Mouse (Mus musculus) liver, embryonic 14.5 days (tissue): ENCODE results near the gene Theg. TPM values are rescaled to one million over a fixed set of nuclear protein-coding genes. Genes with fewer than 3 reads are reported as not detected.

ENCODE experiments used
- ATAC-seq: fragments of 200-750 bp; cut with Nextera tagmentation; 2 replicates; pipeline ENCODE4 v1.8.0; 2017; ENCODE audit warnings: moderate number of reproducible peaks, mild to moderate bottlenecking, moderate library complexity; ENCODE audit not compliant: insufficient read depth
- DNase-seq, 3 experiments: peaks; one replicate each; pipeline ENCODE4 v3.0.0-alpha.2; 2012 to 2013; ENCODE audit warnings: low read depth in 3 of 3, low spot score in 3 of 3
- H3K27ac ChIP-seq: fragments of 300-500 bp; sonication (generic); 2 replicates; pipeline ENCODE4 v1.5.1; 2014; ENCODE audit warnings: moderate library complexity, mild to moderate bottlenecking, control low read depth, inconsistent platforms
- H3K27me3 ChIP-seq: fragments of 300-500 bp; sonication (generic); 2 replicates; pipeline ENCODE4 v1.6.1; 2014; ENCODE audit warnings: mild to moderate bottlenecking, low read length, moderate library complexity; ENCODE audit not compliant: control insufficient read depth, insufficient read depth
- H3K36me3 ChIP-seq: fragments of 300-500 bp; sonication (generic); replicated peaks from 2 replicates; pipeline ENCODE4 v1.6.1; 2014; ENCODE audit warnings: low read depth; ENCODE audit not compliant: control insufficient read depth, insufficient read depth
- H3K4me1 ChIP-seq, 2 experiments: fragments of 200-500 bp in 1 of 2; fragments of 300-500 bp in 1 of 2; sonication (generic) in 1 of 2; replicated peaks; 2 replicates each; pipeline ENCODE4 v1.6.1; 2012 to 2014; ENCODE audit warnings: antibody characterized with exemption in 1 of 2, inconsistent platforms in 1 of 2, low read length in 1 of 2; ENCODE audit not compliant: control insufficient read depth in 2 of 2, insufficient read depth in 2 of 2
- H3K4me2 ChIP-seq: fragments of 300-500 bp; sonication (generic); 2 replicates; pipeline ENCODE4 v1.6.1; 2014; ENCODE audit warnings: low read depth, mild to moderate bottlenecking, control low read depth, moderate library complexity
- H3K4me3 ChIP-seq, 2 experiments: fragments of 200-500 bp in 1 of 2; fragments of 300-500 bp in 1 of 2; sonication (generic) in 1 of 2; 2 replicates each; pipeline ENCODE4 v1.5.1; 2012 to 2014; ENCODE audit warnings: low read depth in 2 of 2, low read length in 2 of 2, mild to moderate bottlenecking in 2 of 2, control low read depth in 1 of 2, inconsistent platforms in 1 of 2, moderate library complexity in 1 of 2; ENCODE audit not compliant: insufficient read depth in 1 of 2
- H3K9ac ChIP-seq: fragments of 300-500 bp; sonication (generic); replicated peaks from 2 replicates; pipeline ENCODE4 v1.6.1; 2014; ENCODE audit warnings: mild to moderate bottlenecking, control low read depth, moderate library complexity
- H3K9me3 ChIP-seq: fragments of 300-500 bp; sonication (generic); 2 replicates; pipeline ENCODE4 v1.6.1; 2016; ENCODE audit warnings: low read length, mixed read lengths; ENCODE audit not compliant: control insufficient read depth
- CTCF ChIP-seq: IDR thresholded peaks from 2 replicates; pipeline ENCODE4 v1.5.1; 2016; ENCODE audit warnings: antibody characterized with exemption, low read depth, control low read depth
- EP300 ChIP-seq: IDR thresholded peaks from 2 replicates; pipeline ENCODE4 v1.6.1; 2016; ENCODE audit warnings: antibody characterized with exemption, low read depth
- WGBS: fragments of 180-500 bp; shearing (Covaris S2); extraction: QIAGEN DNeasy Blood & Tissue Kit; methylation state at CpG from one replicate; pipeline ENCODE4 v1.1.7; 2014; ENCODE audit not compliant: insufficient replicate concordance; 5-methylcytosine and 5-hydroxymethylcytosine counted together
- polyA plus RNA-seq, 2 experiments: library from polyadenylated mRNA; depleted of rRNA in 1 of 2; stranded (reverse) in 1 of 2; unstranded in 1 of 2; fragments of >200 nt; fragmentation: Nextera tagmentation in 1 of 2; extraction: Ambion mirVana in 1 of 2; gene quantifications; 2 replicates each; pipeline versions ENCODE4 v1.2.1 to v1.2.3; 2012 to 2014

The Theg gene
- polyA plus RNA-seq, 2 experiments = not detected

- DNase-seq (no peak), ATAC-seq (no peak)
- Histone ChIP-seq H3K4me1 (peaks cover 0 to 4% of the 10 kb centered on the region in 2 experiments; a peak in 3 of 4 replicates), H3K9ac (no peak overlapping the region), H3K36me3 (no peaks in the 10 kb centered on the region), H3K4me3 (no peak overlapping the region), H3K27ac (no peak overlapping the region), H3K27me3 (no peaks in the 10 kb centered on the region), H3K4me2 (no peak overlapping the region), H3K9me3 (no peaks in the 10 kb centered on the region)
- WGBS = 72% methylated on average over 3 of the region's 3 CpGs
- no peak for TF ChIP-seq EP300
- no peak for TF ChIP-seq CTCF
These were observed 55.5 kb downstream of the Theg start for GRCm38 (mm10) chr10:79531593-79531992.

- TF ChIP-seq EP300 = no peak
- no peak for TF ChIP-seq CTCF
These were observed 56.4 kb downstream of the Theg start for GRCm38 (mm10) chr10:79530721-79531120.

GRCm38 (mm10) chr10:79530241-79530640 is 56.9 kb downstream of the Theg start:
- Histone ChIP-seq H3K4me2 (no peak overlapping the region), H3K4me3 (no peak overlapping the region), H3K9me3 (no peaks in the 10 kb centered on the region), H3K27ac (no peak overlapping the region), H3K9ac (no peak overlapping the region), H3K4me1 (peaks cover 0 to 4% of the 10 kb centered on the region in 2 experiments; a peak in 3 of 4 replicates), H3K27me3 (no peaks in the 10 kb centered on the region), H3K36me3 (no peaks in the 10 kb centered on the region)
- 66% methylated on average over 8 of the region's 8 CpGs for WGBS
- DNase-seq (no peak), ATAC-seq (no peak)
- TF ChIP-seq EP300 (no peak), CTCF (no peak)

More at GRCm38 (mm10) chr10:79530721-79531120, 56.4 kb downstream of the Theg start:
- Histone ChIP-seq H3K9ac (no peak overlapping the region), H3K36me3 (no peaks in the 10 kb centered on the region), H3K4me3 (no peak overlapping the region), H3K4me1 (peaks cover 0 to 4% of the 10 kb centered on the region in 2 experiments; a peak in 3 of 4 replicates), H3K27me3 (no peaks in the 10 kb centered on the region), H3K9me3 (no peaks in the 10 kb centered on the region), H3K4me2 (no peak overlapping the region), H3K27ac (no peak overlapping the region)
- DNase-seq (no peak), ATAC-seq (no peak)
- 80% methylated on average over 13 of the region's 13 CpGs for WGBS

- ATAC-seq = no peak
- H3K4me2 ChIP-seq = no peak overlapping the region
- no peaks in the 10 kb centered on the region for H3K36me3 ChIP-seq
- no peak for DNase-seq
- H3K27ac ChIP-seq = no peak overlapping the region
- no peaks in the 10 kb centered on the region for H3K9me3 ChIP-seq
- H3K9ac ChIP-seq = no peak overlapping the region
- H3K4me1 ChIP-seq = no peaks in the 10 kb centered on the region; a peak in 1 of 4 replicates
- H3K4me3 ChIP-seq = no peak overlapping the region
- H3K27me3 ChIP-seq = no peaks in the 10 kb centered on the region
- peak; percentile 15; the same call in 1 of the 2 replicates for TF ChIP-seq CTCF
- TF ChIP-seq EP300 = no peak
- 63% methylated on average over 3 of the region's 3 CpGs for WGBS
These were observed 59.0 kb downstream of the Theg start for GRCm38 (mm10) chr10:79528081-79528480.

- WGBS = 68% methylated on average over 6 of the region's 6 CpGs
These were observed 59.7 kb downstream of the Theg start for GRCm38 (mm10) chr10:79527453-79527845.

More at GRCm38 (mm10) chr10:79527453-79527845, 59.7 kb downstream of the Theg start:
- Histone ChIP-seq H3K9me3 (no peaks in the 10 kb centered on the region), H3K36me3 (no peaks in the 10 kb centered on the region), H3K4me2 (no peak overlapping the region), H3K4me3 (no peak overlapping the region), H3K27ac (no peak overlapping the region), H3K27me3 (no peaks in the 10 kb centered on the region), H3K4me1 (no peaks in the 10 kb centered on the region; a peak in 1 of 4 replicates), H3K9ac (no peak overlapping the region)
- no peak for ATAC-seq
- DNase-seq = no peak
- TF ChIP-seq CTCF (no peak), EP300 (no peak)
